Mouse (Mus musculus): ENCODE measurements at regions not wholly inside any gene's neighbourhood (a gene's known extent, or its start where the extent isn't known, plus 50 kb on each side); places are given as distances from the start of the nearest gene placed in this dataset.
A peak's percentile ranks its signal among the peaks of the same experiment; 100 is the strongest.

DNA sequence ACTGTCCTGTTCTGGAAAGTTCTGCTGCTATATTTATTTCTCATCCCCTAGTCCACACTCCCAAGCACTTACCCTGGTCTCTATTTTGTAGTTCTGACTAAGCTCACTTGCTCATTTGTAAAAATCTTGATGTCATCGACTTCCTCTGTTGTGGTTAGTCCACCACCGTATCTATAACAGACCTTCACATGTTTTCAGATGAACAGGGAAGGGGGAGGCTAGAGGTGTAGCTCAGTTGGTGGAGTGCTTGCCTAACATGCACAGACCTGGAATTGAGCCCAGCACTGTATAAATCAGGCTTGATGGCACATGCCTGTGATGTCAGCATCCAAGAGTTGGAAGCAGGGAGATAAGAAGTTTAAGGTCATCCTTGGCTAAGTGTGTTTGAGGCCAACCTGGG is 78.3 kb upstream of the Noct start:
- DNase-seq (ENCODE audit: low spot score), result no peak

DNA sequence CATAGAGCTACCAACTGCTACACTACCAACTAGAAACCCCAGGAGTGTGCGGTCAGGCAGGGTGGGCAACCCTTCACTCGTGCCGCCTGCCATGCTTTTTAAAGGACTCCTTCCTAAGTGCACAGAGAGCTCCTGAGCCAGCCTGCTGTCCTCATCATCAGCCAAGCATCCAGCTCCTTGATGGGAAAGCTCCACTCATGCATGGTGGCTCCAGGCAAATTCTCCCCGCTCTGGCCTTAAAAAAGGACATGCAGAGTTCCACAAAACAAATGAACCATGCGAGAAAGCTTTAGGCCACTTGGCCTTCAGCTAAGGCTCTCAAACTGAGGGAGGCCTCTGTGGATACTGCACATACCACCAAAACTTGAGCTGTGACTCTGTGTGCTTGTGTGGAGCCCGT is 74.2 kb upstream of the Noct start:
- DNase-seq (ENCODE audit: low spot score), result no peak

DNA sequence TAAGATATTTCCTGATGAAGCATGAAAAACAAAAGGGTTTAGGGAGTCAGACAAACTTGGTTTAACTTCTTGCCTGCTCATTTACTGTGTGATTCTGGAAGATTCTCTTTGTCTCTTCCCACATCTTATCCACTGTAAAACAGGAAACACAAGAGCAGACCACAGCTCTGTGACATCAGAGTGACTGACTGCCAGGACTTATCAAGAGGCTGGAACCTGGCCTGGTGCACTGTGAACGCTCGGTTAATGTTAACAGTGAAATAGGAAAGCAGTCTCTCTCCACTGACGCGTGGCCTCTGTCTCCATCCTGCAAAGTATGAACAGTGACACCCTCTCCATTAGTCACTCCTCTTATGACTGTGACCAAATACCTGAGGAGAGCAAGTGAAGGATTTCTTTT is 73.1 kb upstream of the Noct start:
- no peak for DNase-seq (ENCODE audit: low spot score)

DNA sequence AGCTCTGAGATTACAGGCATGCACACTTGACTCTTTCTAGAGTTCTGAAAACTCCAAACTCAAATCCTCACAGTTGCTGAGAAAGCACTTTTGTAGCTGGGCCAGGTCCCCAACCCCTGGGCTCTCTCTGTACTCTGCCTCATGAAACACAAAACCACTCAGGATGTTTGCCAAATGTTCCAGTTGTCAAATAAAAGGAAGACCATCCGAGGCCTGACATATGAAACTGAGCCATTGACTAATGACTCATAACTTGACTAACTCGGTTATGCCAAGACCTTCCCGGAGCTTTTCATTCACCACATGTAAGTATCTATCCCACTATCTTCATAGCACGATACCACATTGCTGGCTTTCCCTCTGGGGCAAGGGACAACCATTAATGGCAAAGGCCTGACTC is 68.6 kb upstream of the Noct start:
- no peak for DNase-seq (ENCODE audit: low spot score)

DNA sequence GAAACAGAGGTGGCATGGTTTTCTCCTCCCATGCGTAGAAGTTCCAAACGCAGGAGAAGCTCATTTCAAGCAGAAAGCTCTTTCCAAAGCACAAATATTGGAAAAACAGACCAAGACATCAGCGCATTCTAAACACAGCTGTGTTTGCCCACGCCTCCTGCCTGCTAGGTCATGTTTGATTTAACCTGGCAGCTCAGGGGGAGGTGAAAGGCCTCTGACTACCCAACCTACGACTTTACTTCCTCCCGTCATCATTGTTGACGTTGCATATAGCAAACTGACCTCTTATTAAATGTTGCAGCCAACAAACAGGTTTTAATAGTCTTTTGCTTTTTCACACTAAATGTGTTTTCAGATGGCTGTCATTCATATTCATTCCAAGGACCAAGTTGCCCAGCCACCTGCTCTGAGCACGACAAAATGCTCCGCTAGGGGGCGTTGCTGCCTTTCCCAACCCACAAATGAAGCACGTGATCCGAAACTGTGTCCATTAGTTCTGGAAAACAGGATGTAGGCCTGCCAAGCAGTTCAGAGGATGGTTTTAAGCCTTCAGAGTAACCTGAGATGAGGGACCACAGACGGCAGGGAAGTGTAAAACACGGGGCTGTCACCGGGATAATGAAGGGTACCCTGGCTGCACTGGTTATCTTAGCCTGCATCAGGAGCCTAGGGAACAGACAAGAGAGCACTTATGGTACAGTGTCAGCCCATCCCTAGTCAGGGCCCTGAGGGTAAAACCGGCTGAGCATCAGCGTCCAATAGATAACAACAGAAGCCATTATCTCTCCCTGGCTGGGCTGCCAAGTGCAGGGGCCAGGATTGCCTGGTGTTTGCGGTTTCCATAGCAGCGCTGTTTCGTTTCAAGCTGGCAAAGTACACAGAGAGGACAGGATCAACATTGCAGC is 67.6 kb upstream of the Noct start:
- DNase-seq (ENCODE audit: low spot score), result peak; percentile 75

DNA sequence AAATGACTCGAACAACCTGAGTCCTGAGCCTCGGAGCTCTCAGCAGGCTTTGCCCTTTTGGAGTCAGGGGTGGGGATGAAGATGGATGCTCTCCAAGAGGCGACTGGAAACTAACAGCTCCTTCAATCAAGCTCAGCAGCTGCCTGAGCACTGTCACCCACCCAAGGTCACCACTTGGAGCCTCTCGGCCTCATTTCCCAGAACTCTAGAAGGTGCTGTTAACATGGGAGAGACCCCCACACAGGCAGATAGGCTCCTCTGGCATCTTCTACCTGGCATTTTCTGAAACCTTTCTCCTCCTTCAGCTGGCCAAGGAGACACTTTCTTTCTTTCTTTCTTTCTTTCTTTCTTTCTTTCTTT is 67.0 kb upstream of the Noct start:
- DNase-seq (ENCODE audit: low spot score), result no peak

DNA sequence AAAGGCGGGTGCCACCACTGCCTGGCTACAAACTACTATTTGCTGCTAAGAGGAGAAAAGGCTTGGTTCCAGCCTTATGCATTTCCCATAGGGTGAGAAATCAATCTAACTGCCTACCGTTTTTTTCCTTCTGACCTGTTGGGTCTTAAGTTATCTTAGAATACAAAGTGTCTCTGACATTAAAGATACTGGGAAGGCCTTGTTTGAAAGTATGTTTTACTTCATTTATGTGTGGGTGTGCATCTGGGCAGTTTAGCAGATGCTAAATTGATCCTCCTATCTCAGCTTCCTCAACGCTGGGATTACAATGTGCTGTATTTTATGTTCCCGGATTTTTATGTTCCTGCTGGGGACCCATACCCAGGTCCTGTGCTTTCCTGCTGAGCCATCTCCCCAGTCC is 65.8 kb upstream of the Noct start:
- DNase-seq (ENCODE audit: low spot score), result no peak

DNA sequence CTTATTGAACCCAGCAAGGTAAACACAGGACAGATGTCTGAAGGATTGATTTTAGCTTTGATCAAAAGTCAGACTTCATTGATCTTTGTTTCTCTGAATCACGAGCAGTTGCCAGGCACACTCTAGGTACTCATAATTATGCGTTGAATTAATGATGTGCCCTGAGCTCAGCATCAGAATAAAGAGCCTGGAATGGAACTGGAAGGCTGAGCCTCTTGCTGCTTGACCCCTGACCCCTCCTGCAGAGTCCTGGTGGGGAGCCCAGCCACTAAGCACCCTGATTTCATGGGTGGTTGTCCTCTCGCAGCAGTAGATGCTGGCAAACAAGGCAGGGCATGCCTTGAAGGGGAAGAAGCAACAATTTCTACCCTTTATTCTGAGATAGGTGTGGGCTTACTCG is 64.9 kb upstream of the Noct start:
- no peak for DNase-seq (ENCODE audit: low spot score)

DNA sequence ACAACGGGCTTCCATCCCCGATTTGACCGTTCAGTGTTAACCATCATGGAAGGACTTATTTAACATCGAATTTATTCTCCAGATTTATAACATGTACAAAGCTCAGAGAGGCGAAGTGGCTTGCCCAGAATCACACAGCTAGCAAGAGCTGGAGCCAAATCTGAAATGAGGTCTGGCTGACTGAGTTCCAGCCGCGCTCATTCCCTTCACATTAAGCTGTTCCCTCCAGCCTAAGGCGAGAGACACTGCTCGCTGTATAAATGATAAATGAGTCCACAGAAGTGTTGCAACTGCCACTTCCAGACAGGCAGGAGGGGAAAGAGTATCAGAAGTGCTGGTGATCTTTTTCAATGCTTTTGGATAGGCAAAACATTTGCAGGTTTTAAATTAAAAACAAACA is 64.4 kb upstream of the Noct start:
- DNase-seq (ENCODE audit: low spot score), result no peak

DNA sequence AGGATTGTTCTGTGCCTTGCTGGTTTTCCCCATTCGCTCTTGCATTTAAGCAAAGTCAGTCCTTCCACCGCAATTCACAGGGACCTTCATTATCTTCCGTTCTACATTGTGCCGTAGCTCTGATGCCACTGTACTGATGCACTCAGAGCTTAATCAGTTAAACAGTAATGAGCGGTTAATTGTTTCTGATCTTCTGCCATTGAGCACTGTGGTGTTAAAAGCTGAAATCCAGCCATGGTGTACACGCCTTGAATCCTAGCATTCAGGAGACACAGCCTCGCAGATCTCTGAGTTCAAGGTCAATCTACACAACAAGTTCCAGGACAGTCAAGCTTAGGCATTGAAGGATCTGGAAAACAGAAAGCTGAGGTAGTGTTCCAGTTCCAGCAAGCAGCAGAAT is 63.6 kb upstream of the Noct start:
- DNase-seq (ENCODE audit: low spot score), result no peak

DNA sequence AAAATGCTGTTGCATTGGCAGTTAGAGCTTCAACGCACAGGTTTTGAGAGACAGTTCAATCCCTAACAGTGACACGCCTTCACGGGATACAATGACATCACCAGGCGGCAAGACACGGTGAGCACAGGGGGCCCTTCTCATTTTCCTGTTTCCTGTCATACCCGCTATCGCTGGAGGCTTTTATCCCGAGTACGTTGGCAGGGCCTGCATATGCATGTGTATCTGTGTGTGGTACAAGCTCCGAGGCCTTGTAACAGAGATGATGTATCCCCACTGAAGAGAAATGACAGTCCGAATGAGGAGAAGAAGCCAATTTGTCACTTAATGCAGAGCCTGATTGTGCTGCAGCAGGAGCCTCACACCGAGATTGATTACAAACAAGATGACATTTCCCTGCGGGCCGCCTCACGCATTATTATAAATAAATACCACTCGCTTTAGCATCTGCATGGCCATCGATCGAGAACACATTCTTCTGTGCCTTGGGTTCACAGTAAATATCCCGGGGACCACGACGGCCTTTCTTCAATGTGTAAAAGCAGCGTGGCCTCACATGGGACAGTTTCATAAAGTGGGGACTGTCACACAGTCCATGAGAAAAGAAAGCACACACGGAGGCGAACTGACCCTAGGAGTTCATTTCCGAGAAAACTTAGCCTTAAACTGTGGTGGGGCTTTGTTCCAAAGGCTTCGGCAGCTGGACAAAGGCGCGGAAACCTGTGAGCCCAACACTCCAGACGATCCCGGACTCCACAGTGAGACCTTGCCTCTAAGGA is 54.9 kb upstream of the Noct start:
- DNase-seq (ENCODE audit: low spot score), result no peak

DNA sequence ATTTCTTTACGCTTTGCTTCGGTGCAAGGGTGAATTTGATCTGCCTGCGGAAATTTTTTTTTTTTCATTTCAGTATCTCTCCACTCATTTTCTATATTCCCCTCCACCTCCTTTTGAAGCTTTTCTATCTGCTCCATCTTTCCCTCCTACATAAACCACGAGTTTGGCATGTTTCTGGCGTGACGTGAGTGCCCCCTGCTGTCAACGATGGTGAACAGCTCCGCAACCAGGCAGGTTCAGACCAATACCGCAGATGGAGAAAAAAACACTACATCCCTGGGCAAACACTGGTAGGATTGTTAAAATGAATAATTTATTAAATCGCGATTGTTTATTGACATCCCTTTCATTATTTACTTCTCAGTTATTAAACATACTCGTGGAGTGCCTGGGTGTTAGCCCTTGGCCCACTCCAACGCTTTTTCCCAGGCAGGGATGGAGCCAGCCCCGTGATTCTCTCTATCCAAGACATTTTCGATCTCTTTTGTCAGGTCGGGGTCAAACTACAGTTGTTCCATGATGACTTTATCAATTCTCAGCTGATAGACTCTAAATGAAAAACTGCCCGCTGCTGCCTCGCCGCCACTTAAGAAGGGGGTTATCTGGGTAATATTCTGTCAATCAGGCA is 53.9 kb upstream of the Noct start:
- DNase-seq (ENCODE audit: low spot score), result peak; percentile 85

Data from embryo, embryonic 10.5 days (tissue).